Mouse (Mus musculus): ENCODE measurements at regions not wholly inside any gene's neighbourhood (a gene's known extent, or its start where the extent isn't known, plus 50 kb on each side); places are given as distances from the start of the nearest gene placed in this dataset.

DNA sequence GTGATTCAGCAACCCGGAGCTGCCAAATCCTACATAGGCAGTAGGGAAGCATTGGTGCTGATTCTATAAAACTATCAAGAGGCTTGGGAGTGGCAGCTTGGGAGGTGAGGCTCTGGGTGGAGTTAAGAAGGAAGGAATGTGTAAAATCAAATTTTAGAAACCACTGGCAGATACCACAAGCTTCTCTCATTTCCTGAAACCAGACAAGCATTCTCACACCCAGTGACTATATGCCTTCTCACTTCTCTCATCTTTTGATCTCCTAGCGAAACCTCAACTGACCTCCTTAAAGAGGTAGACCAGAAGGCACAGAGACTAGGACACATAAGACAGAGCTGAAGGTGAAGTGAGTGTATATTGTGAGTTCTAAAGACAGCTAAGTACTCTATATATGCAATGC lies 113.4 kb upstream of the Ppp3ca start:
- TF ChIP-seq CTCF (IDR thresholded peaks at IDR 0.05) (no peak), EP300 (IDR thresholded peaks at IDR 0.05) (no peak)

Data from lung, postnatal 0 days (tissue).